Mouse (Mus musculus) forebrain, embryonic 12.5 days (tissue): ENCODE results near the gene Sgms1. TPM values are rescaled to one million over a fixed set of nuclear protein-coding genes. Genes with fewer than 3 reads are reported as not detected.
A peak's percentile ranks its signal among the peaks of the same experiment; 100 is the strongest.

Source experiments
- ATAC-seq: fragments of 200-750 bp; cut with Nextera tagmentation; 2 replicates; pipeline ENCODE4 v1.8.0; 2017; ENCODE audit warnings: moderate TSS enrichment; ENCODE audit not compliant: low FRiP score
- H3K27ac ChIP-seq: fragments of 300-500 bp; sonication (generic); 2 replicates; pipeline ENCODE4 v1.5.1; 2016; ENCODE audit warnings: mild to moderate bottlenecking
- H3K27me3 ChIP-seq: fragments of 300-500 bp; sonication (generic); 2 replicates; pipeline ENCODE4 v1.6.1; 2016; ENCODE audit warnings: mild to moderate bottlenecking
- H3K36me3 ChIP-seq: fragments of 300-500 bp; sonication (generic); replicated peaks from 2 replicates; pipeline ENCODE4 v1.6.1; 2016; ENCODE audit warnings: mild to moderate bottlenecking
- H3K4me1 ChIP-seq: fragments of 300-500 bp; sonication (generic); 2 replicates; pipeline ENCODE4 v1.6.1; 2016
- H3K4me2 ChIP-seq: fragments of 300-500 bp; sonication (generic); 2 replicates; pipeline ENCODE4 v1.6.1; 2016; ENCODE audit warnings: mild to moderate bottlenecking, moderate library complexity
- H3K4me3 ChIP-seq: fragments of 300-500 bp; sonication (generic); replicated peaks from 2 replicates; pipeline ENCODE4 v1.5.1; 2016; ENCODE audit warnings: mild to moderate bottlenecking
- H3K9ac ChIP-seq: fragments of 300-500 bp; sonication (generic); 2 replicates; pipeline ENCODE4 v1.6.1; 2016; ENCODE audit warnings: mild to moderate bottlenecking
- H3K9me3 ChIP-seq: fragments of 300-500 bp; sonication (generic); 2 replicates; pipeline ENCODE4 v1.6.1; 2016
- WGBS: fragments of 180-500 bp; shearing (Covaris S2); methylation state at CpG from one replicate; pipeline ENCODE4 v1.1.7; 2016; 5-methylcytosine and 5-hydroxymethylcytosine counted together
- polyA plus RNA-seq: library from polyadenylated mRNA; unstranded; fragments of >200 nt; fragmentation: Nextera tagmentation; extraction: Ambion mirVana; gene quantifications from 2 replicates; pipeline ENCODE4 v1.2.1, GENCODE M21; 2016

Sgms1 gene
- polyA plus RNA-seq, 1 experiment from 2014 or later: 13.8 TPM

DNA sequence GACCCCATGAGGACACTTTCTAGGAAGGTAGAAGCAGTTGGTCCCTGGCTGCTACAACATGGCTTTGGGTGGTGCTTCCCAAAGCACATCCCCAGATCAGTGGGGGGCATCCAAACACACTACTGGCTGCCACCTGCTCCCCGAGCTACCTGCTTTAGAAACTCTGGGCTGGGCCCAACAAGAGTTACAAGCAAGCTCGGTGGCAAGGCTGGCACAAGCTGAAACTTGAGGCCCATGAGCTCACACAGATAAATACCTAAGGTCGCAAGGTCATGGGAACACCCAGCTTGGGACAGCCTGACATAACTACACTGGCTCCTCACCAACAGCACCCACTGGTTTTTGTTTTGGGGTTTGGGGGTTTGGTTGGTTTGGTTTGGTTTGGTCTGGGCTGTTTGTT is 10.9 kb downstream of the Sgms1 start:
- WGBS: 73% methylated on average over 3 of the region's 3 CpGs
- ATAC-seq: no peak
- H3K4me2 ChIP-seq: no peak overlapping the region
- no peaks in the 10 kb centered on the region for H3K9me3 ChIP-seq
- H3K4me1 ChIP-seq: peaks cover 8% of the 10 kb centered on the region
- no peak overlapping the region for H3K4me3 ChIP-seq
- H3K36me3 ChIP-seq: no peaks in the 10 kb centered on the region
- no peaks in the 10 kb centered on the region for H3K27me3 ChIP-seq
- no peak overlapping the region for H3K27ac ChIP-seq
- H3K9ac ChIP-seq: no peak overlapping the region

DNA sequence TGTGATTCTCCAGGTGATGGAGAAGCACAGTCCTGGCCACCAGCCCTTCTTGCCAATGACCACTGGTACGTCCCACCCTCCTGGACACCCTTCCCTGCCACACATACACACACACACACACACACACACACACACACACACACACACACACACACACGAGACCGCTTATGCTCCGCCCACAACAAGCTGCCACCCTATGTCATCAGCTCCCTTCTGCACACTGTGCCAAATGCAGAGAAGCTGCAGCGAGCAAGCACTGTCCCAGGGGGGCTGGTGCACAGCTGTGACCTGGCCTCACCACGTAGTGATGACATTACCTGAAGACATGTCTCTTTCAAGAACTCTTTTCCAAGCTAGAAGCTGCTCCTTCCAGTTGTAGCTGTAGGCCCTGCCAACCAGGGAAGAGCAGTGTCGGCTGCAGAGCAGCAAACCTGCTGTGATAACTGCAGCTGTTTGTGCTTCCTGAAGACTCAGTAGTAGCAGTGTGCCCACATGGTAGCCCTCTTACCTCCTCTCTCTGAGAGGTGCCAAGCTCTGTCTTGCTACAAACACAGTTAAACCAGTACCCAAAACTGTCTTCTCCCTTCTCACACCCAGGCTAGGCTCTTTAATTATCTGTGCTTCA is 11.7 kb downstream of the Sgms1 start:
- Histone ChIP-seq H3K4me2 (no peak overlapping the region), H3K9me3 (no peaks in the 10 kb centered on the region), H3K27ac (peak overlapping the region; percentile 36; the same call in 1 of the 2 replicates), H3K4me3 (no peak overlapping the region), H3K4me1 (peaks cover 8% of the 10 kb centered on the region), H3K9ac (no peak overlapping the region), H3K36me3 (no peaks in the 10 kb centered on the region), H3K27me3 (no peaks in the 10 kb centered on the region)
- whole genome bisulfite sequencing: 74% methylated on average over 6 of the region's 7 CpGs
- ATAC-seq: peak; percentile 39; the same call in 1 of the 2 replicates

DNA sequence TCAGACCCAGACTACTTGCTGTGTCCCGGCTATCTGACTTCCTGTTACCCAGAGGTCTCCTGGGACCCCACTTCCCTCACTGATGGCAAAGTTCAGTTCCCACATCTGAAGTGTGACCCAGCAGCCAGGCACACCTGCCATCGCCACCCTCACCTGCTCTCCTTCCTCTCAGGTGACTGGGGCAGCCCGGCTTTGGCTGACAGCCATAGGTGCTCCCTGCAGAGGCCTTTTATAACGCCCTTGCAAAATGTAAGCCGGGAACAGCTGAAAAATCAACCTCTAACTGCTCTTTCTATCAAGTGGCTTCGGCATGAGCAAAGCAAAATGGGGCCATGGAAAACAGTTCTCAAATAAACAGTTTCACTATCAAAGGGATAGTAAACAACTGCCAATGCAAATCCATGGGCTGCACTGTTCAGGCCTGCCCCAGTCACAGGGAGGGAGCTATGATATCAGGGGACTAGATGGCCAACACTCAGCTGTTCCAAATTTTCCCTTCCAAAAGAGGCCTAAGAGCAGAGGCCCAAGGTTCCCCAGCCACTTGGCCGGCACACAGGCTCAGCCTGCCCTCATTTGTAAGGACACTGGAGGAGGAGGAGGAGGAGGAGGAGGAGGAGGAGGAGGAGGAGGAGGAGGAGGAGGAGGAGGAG is 12.5 kb downstream of the Sgms1 start:
- ATAC-seq: no peak
- WGBS: 84% methylated on average over 6 of the region's 7 CpGs
- H3K27me3 ChIP-seq: no peaks in the 10 kb centered on the region
- no peak overlapping the region for H3K4me2 ChIP-seq
- H3K27ac ChIP-seq: no peak overlapping the region
- H3K4me3 ChIP-seq: no peak overlapping the region
- peaks cover 8% of the 10 kb centered on the region for H3K4me1 ChIP-seq
- no peaks in the 10 kb centered on the region for H3K36me3 ChIP-seq
- H3K9me3 ChIP-seq: no peaks in the 10 kb centered on the region
- no peak overlapping the region for H3K9ac ChIP-seq

DNA sequence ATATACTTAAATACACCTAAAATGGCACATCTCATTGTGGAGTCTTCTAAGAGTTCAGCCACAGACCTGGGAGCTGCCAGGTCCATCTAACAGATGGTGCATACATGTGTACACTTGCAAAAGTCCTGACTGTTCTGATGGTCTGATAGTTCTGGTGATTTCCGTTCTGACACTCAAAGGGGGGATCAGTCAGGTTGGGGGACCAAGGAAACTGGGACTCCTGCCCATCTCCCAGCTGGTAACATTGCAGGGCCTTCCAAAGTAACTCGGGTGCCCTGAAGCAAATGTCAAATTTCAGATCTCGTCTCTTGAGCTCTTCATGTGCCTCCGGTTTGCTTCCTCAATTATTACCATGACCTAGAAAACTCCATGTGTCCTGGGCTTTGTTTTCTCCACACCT is 13.5 kb downstream of the Sgms1 start:
- H3K36me3 ChIP-seq: no peaks in the 10 kb centered on the region
- H3K9ac ChIP-seq: no peak overlapping the region
- no peak for ATAC-seq
- H3K4me1 ChIP-seq: peaks cover 8% of the 10 kb centered on the region; the same call in 1 of the 2 replicates
- no peaks in the 10 kb centered on the region for H3K27me3 ChIP-seq
- H3K4me2 ChIP-seq: no peak overlapping the region
- H3K4me3 ChIP-seq: no peak overlapping the region
- H3K9me3 ChIP-seq: no peaks in the 10 kb centered on the region
- WGBS: 90% methylated on average over 4 of the region's 4 CpGs
- H3K27ac ChIP-seq: no peak overlapping the region

DNA sequence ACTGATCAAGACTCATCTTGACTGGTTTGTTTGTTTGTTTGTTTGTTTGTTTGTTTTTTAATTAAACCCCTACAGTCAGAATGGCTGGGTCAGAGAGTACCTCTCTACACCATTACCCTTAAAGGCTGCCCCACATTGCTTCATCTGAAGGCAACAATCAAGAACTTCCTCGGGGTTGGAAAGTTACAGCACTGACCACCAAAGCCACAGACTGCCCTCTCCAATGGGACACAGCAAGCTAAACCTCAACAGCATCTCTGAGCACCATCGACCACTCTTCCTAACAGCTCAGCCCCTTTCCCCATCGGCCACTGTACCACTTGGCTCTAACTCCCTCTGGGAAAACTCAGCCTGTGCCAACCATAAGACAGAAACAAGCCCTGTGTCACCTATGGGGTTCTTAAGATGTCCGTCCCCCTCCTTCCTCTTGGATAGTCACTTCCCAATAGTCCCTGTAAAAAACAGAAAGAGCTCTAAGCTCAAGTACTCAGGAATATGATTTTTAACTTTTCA is 14.0 kb downstream of the Sgms1 start:
- no peak for ATAC-seq
- Histone ChIP-seq H3K4me3 (no peak overlapping the region), H3K4me2 (no peak overlapping the region), H3K27ac (no peak overlapping the region), H3K4me1 (peaks cover 8% of the 10 kb centered on the region; the same call in 1 of the 2 replicates), H3K9ac (no peak overlapping the region), H3K27me3 (no peaks in the 10 kb centered on the region), H3K9me3 (no peaks in the 10 kb centered on the region), H3K36me3 (no peaks in the 10 kb centered on the region)
- WGBS: 90% methylated on average over 4 of the region's 4 CpGs

DNA sequence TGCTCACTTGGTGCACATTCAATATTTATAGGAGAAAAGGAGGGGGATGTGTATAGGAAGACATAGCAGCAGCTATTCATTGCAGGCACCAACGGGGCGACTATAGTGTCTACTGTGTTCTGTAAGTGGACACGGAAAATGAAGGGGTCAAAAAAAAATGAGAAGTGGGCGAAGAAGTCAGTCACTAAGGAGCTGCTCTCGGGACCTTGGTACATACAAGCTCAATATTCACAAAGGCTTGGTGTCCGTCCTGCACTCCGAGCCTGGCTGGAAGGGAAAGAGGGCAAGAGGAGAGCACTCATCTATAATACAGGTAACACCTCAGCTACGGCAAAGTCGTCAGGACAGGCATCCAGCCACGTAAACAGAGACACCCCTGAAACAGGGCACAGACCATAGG is 14.8 kb downstream of the Sgms1 start:
- WGBS: 93% methylated on average over 10 of the region's 10 CpGs
- Histone ChIP-seq H3K36me3 (no peaks in the 10 kb centered on the region), H3K4me3 (no peak overlapping the region), H3K27me3 (no peaks in the 10 kb centered on the region), H3K9ac (no peak overlapping the region), H3K27ac (no peak overlapping the region), H3K9me3 (no peaks in the 10 kb centered on the region), H3K4me1 (peaks cover 8% of the 10 kb centered on the region; the same call in 1 of the 2 replicates), H3K4me2 (no peak overlapping the region)
- ATAC-seq: no peak

DNA sequence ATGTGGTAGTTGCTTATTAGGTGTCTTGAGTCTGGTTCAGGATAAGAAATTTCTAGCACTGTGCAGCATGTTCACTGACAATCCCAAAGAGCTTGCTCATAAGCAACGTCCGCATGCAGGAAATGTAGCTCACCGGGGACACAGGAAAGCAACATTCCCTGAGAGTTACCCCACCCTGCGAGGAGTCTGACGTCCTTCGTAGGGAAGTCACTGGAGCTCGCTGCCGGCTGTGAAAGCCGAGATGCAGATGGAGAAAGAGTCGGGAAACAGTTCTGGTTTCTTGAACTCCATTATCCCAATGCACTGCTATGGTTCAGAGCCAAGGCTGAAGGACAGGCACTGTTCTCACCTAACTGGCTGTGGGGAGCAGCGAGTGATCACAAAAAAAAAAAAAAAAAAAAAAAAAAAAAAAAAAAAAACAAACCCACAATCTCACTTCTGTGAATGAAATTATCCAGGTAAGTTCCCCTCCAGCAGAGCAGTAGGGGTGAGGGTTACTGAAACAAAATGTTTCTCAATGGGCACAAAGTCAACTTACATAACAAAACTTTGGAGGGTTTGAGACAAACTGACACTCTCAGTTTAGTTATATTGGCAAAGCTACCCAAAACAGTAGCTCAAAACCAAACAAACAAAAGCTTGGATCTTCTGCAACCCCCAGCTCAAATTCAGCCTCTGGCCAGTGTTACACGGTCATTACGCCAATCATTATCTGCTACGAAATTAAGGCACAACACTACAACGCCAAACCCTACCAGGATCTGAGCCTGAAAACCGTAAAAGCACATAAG is 15.5 kb downstream of the Sgms1 start:
- 81% methylated on average over 16 of the region's 16 CpGs for WGBS
- H3K9ac ChIP-seq: no peak overlapping the region
- no peaks in the 10 kb centered on the region for H3K9me3 ChIP-seq
- ATAC-seq: no peak
- H3K27me3 ChIP-seq: no peaks in the 10 kb centered on the region
- H3K36me3 ChIP-seq: no peaks in the 10 kb centered on the region
- H3K4me1 ChIP-seq: peaks cover 8% of the 10 kb centered on the region; the same call in 1 of the 2 replicates
- no peak overlapping the region for H3K27ac ChIP-seq
- H3K4me2 ChIP-seq: no peak overlapping the region
- no peak overlapping the region for H3K4me3 ChIP-seq

DNA sequence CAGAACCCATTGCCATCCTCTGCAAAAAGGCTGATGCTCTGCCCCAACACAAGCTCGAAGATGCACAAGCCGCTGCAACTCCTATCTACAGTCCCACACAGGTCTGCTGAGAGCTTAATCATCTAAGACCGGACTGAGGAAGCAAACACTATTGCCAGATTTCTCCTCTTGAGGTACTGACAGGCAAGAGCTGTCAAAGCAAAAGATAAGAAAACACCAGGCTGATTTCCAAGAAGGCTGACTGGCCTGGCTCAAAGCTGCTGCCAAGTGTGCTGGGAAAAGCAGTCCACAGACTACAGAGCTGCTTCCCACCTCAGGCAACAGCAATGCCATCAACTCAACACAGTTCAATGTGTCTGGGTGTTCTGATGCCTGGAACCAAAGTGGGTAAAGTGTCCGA is 17.1 kb downstream of the Sgms1 start:
- WGBS: 85% methylated on average over 4 of the region's 4 CpGs
- no peak overlapping the region for H3K9ac ChIP-seq
- H3K9me3 ChIP-seq: no peaks in the 10 kb centered on the region
- H3K4me3 ChIP-seq: no peak overlapping the region
- no peak overlapping the region for H3K27ac ChIP-seq
- H3K36me3 ChIP-seq: no peaks in the 10 kb centered on the region
- no peaks in the 10 kb centered on the region for H3K4me1 ChIP-seq
- ATAC-seq: no peak
- no peaks in the 10 kb centered on the region for H3K27me3 ChIP-seq
- no peak overlapping the region for H3K4me2 ChIP-seq

DNA sequence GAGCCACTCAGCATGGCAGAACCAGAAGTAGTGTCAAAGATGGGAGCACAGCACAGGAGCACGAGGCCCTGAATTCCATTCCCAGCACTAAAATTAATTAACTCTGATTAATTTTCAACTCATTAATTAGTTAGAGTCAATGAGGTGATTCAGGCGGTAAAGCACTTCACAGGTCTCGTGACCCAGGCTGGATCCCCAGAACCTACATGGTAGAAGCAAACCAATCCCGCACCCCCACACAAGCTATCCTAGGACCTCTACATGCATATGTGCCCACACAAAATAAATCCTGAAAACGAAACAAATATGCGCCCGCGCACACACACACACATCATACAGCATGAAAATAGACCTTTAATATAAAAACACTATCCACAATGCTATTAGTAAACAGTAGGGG is 22.2 kb downstream of the Sgms1 start:
- Histone ChIP-seq H3K4me3 (no peak overlapping the region), H3K9ac (no peak overlapping the region), H3K9me3 (no peaks in the 10 kb centered on the region), H3K4me2 (no peak overlapping the region), H3K27me3 (no peaks in the 10 kb centered on the region), H3K27ac (no peak overlapping the region), H3K36me3 (no peaks in the 10 kb centered on the region), H3K4me1 (no peaks in the 10 kb centered on the region)
- no peak for ATAC-seq
- WGBS: 85% methylated on average over 8 of the region's 8 CpGs

DNA sequence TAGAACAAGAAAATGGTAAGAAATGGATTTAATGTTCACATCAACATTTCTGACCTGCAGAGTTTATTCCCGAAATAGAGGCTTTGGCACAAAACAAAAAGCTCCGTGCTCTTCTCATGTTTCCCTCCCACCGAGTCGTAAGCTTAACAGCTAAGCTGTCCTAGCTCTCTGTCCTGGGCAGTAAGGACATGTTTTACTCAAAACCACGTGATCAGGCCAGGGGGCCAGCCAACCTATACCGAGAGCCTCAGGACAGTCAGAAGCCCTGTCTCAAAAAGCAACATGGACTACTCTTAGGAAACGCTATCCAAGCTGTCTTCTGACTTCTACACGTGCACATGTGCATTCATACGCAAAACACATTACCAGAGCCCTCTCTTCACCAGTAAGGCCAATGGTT is 23.1 kb downstream of the Sgms1 start:
- Histone ChIP-seq H3K27ac (no peak overlapping the region), H3K9ac (no peak overlapping the region), H3K27me3 (no peaks in the 10 kb centered on the region), H3K9me3 (no peaks in the 10 kb centered on the region), H3K4me1 (no peaks in the 10 kb centered on the region), H3K4me2 (no peak overlapping the region), H3K4me3 (no peak overlapping the region), H3K36me3 (no peaks in the 10 kb centered on the region)
- WGBS: 85% methylated on average over 9 of the region's 9 CpGs
- ATAC-seq: no peak

DNA sequence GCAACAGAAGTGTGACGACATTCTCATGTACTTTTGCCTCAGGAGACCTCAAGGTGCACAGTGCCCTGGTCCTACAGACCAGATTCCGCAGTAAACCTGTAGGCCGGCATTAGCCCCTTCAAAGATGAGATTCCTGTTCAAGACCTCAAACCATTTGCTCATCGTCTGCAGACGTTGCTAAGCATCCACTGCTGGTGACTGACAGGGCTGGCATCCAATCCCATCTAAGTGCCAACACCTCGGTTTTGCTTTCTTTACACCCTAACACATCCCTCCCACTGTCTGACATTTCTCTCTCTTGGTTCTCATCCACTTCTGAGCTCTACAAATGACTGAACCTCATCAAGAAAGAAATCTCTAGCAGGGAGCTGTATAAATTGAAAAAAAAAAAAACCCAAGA is 24.4 kb downstream of the Sgms1 start:
- WGBS: 95% methylated on average over 6 of the region's 6 CpGs
- no peaks in the 10 kb centered on the region for H3K4me1 ChIP-seq
- H3K4me3 ChIP-seq: no peak overlapping the region
- no peaks in the 10 kb centered on the region for H3K27me3 ChIP-seq
- H3K4me2 ChIP-seq: no peak overlapping the region
- no peak overlapping the region for H3K9ac ChIP-seq
- H3K36me3 ChIP-seq: no peaks in the 10 kb centered on the region
- no peak for ATAC-seq
- H3K9me3 ChIP-seq: no peaks in the 10 kb centered on the region
- no peak overlapping the region for H3K27ac ChIP-seq

DNA sequence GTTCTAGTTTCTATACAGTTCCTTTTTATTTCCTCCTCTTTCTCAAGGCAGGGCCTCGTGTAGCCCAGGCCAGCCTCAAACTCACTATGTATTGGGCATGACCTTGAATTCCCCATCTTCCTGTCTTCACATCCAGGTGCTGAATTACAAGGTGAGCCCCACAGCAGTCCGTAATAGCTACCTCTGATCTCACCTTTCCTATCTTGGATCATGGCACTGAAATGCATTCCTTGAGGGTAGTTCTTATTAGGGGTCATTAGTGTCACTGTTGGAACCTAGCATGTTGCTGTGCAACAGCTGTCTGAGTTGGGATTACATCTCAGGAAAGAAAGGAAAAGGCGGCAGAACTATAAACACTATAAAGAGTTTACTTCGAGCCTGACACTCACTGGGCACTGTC is 25.9 kb downstream of the Sgms1 start:
- 85% methylated on average over 4 of the region's 4 CpGs for WGBS
- no peak for ATAC-seq
- no peak overlapping the region for H3K27ac ChIP-seq
- no peak overlapping the region for H3K4me2 ChIP-seq
- peaks cover 4% of the 10 kb centered on the region; the same call in 1 of the 2 replicates for H3K4me1 ChIP-seq
- H3K27me3 ChIP-seq: no peaks in the 10 kb centered on the region
- no peaks in the 10 kb centered on the region for H3K9me3 ChIP-seq
- H3K36me3 ChIP-seq: no peaks in the 10 kb centered on the region
- no peak overlapping the region for H3K9ac ChIP-seq
- H3K4me3 ChIP-seq: no peak overlapping the region
